Mouse (Mus musculus) C2C12 (cell line): Measurements from ENCODE around the gene Mmp24.

Experiments used
- CTCF ChIP-seq: IDR thresholded peaks from one replicate; pipeline ENCODE4 v1.5.1; 2011; ENCODE audit not compliant: control insufficient read depth, insufficient read depth, insufficient read length
- FOSL1 ChIP-seq: IDR thresholded peaks from one replicate; pipeline ENCODE4 v1.8.0; 2011; ENCODE audit warnings: mild to moderate bottlenecking, low read length; ENCODE audit not compliant: poor library complexity, insufficient read depth, severe bottlenecking
- MAX ChIP-seq: IDR thresholded peaks from one replicate; pipeline ENCODE4 v1.6.1; 2011; ENCODE audit warnings: mild to moderate bottlenecking, control low read depth
- MYOD1 ChIP-seq: IDR thresholded peaks from one replicate; pipeline ENCODE4 v1.6.1; 2011; ENCODE audit warnings: low read depth; ENCODE audit not compliant: control insufficient read depth, insufficient read length

GRCm38 (mm10) chr2:155823722-155824121 lies 48.6 kb downstream of the Mmp24 start:
- TF ChIP-seq FOSL1 (no peak), CTCF (no peak), MYOD1 (no peak), MAX (no peak)
